Mouse (Mus musculus) lung, postnatal 0 days (tissue): ENCODE results near the gene Tspan7.

Experiments
- CTCF ChIP-seq: IDR thresholded peaks from 2 replicates; pipeline ENCODE4 v1.5.1; 2016; ENCODE audit warnings: antibody characterized with exemption, mild to moderate bottlenecking
- EP300 ChIP-seq: IDR thresholded peaks from 2 replicates; pipeline ENCODE4 v1.6.1; 2016; ENCODE audit warnings: antibody characterized with exemption, mild to moderate bottlenecking, control low read depth

GRCm38 (mm10) chrX:10485664-10486211 lies 780 bp downstream of the Tspan7 start:
- TF ChIP-seq CTCF (peak; percentile 29; the same call in 1 of the 2 replicates), EP300 (no peak)
